Mouse (Mus musculus) brain, embryonic 14.5 days (tissue): ENCODE measurements around the gene Wnt2b. TPM values are rescaled to one million over a fixed set of nuclear protein-coding genes. Genes with fewer than 3 reads are reported as not detected.

Experiments
- DNase-seq: peaks from one replicate; pipeline ENCODE4 v3.0.0-alpha.2; 2011; ENCODE audit warnings: low read depth
- CTCF ChIP-seq: fragments of 200-500 bp; IDR thresholded peaks from 2 replicates; pipeline ENCODE4 v1.5.1; 2012; ENCODE audit warnings: inconsistent platforms, mild to moderate bottlenecking, moderate library complexity, borderline replicate concordance; ENCODE audit not compliant: insufficient read depth, insufficient read length; ENCODE audit errors: extremely low read depth
- POLR2A ChIP-seq: fragments of 200-500 bp; IDR thresholded peaks from 2 replicates; pipeline ENCODE4 v1.6.1; 2012; ENCODE audit warnings: mild to moderate bottlenecking, inconsistent platforms, borderline replicate concordance; ENCODE audit not compliant: poor library complexity, insufficient read depth, insufficient read length, severe bottlenecking; ENCODE audit errors: extremely low read depth
- polyA plus RNA-seq: library from polyadenylated mRNA; depleted of rRNA; stranded (reverse); fragments of >200 nt; gene quantifications from 2 replicates; pipeline ENCODE4 v1.2.3, GENCODE M21; 2012

The Wnt2b gene
- polyA plus RNA-seq, 1 experiment: 3.0 TPM

DNA sequence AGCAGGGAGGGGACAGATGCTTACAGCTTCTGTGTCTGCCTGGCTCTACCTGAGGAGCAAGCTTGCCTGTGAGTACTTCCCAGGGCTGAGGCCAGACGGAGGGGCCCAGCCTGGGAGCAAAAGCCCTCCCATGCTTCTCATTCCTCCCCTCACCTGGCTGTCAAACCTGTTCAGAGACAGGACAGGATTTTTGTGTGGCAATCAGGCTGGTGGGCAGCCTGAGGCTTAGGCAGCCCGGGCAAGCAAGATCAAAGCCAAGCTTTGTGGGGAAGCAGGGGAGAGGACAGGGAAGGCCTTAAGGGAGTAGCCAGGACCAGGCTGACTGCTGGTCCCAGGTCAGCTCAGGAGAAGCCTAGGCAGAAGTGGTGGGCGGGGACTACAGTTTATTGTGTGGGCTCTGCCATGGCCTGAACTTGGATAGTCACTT lies 32.7 kb upstream of the Wnt2b start:
- TF ChIP-seq CTCF (no peak), POLR2A (no peak)
- DNase-seq: no peak

- TF ChIP-seq CTCF: no peak
- no peak for TF ChIP-seq POLR2A
- DNase-seq: peak; percentile 90
These were observed 32.1 kb upstream of the Wnt2b start for GRCm38 (mm10) chr3:104993800-104994199.

DNA sequence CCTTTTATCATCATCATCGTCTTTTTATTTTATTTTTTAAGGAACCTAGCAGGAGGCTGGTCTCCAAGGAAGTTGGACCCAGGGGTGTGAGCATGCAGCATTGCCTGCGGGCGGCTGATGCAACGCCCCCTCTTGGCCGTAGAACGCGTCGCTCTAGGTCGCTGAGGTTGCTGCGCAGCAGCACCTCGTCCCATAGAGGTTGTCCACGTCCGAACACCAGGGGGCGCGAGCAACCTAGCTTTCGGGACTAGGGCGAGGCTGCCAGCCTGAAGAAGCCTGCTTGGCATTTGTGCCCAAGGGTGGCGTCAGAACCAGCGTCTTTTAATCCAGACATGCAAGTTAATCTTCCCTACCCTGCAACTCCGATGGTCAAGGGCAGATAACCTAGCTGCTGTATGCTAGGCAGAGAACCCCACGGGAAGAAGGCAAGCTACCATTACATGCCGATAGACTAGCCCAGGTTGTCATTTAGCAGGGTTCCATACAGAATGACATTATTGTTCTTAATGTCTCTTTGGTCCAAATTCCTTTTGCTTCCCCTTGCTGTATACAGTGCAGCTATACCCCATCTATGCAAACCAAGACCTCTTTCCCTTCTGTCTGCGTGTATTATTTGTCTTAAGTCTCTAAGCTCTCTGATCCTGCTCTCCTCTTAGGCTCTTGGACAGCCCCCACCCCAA lies 31.1 kb upstream of the Wnt2b start:
- TF ChIP-seq POLR2A: no peak
- TF ChIP-seq CTCF: peak; percentile 90
- peak; percentile 93 for DNase-seq

- DNase-seq: no peak
- TF ChIP-seq POLR2A (no peak), CTCF (no peak)
These were observed 30.0 kb upstream of the Wnt2b start for GRCm38 (mm10) chr3:104991703-104992102.

DNA sequence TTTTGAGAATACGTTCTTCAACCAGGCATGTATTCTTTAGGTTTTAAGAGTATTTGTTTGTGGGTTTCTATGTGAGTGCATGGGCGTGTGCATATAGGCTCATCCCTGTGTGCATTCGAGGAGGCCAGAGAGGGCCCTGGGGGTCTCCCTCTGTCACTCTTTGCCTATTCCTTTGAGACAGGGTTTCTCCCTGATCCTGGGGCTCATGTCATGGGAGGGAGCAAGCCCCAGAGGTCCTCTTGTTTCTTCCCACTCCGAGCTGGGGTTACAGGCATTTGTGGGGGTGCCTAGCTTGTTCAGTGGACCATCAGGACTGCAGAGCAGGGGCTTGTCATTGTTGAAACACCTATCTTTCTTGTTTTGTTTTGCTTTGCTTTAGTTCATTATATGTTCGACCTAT lies 26.2 kb upstream of the Wnt2b start:
- DNase-seq: no peak
- TF ChIP-seq POLR2A: no peak
- TF ChIP-seq CTCF: no peak

DNA sequence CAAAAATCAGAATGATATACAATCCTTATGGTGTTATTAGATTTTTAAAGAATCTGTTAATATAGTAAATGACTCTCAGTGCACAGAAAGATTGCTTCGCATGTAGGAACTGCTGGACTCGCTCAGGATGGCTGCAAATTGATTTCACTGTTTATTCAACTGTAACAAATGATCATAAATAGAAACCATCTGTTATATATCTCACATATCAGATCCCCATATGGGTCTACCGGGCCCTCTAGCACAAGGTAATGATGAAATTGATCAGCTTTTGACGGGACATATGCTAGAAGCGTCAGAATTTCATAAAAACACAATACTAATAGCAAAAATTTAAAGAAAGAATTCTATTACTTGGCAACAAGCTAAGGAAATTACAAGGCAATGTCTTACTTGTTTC lies 18.0 kb upstream of the Wnt2b start:
- TF ChIP-seq CTCF (no peak), POLR2A (no peak)
- peak; percentile 58 for DNase-seq

DNA sequence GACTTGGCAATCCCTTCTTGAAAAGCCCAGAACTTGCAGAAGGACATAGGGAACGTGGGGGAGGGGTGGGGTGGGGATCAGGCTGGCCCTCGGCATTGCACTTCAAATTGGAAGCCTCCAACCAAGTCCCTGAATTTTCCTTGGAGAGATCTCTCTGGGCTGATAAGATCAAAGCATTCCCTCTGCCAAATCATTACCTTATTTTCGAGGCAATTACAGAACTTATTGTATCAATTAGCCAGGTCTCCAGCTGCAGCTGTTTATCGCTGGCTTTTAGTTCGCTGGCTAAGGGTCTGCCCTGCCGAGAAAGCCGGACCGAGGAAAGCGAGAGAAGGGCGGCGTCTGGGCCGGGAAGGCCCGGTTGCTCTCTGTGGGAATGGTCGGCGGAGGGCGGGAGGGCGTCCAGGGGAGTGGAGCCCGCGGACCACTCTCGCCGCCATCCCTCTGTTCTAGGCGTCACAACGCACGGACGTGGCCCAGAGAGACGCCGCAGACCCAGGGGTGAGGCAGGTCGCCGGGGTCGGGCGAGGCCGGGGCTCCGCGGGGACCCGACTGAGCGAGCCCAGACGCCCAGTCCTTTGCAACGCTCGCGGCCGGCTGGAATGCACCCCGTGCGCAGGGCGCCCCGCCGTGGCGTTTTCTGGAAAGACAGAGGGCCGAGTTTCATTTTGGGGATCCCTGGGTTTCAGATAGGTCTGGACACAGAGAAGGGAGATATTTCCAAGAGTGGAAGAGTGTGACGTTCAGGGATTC lies 6.0 kb upstream of the Wnt2b start:
- DNase-seq: peak; percentile 70
- peak; percentile 70 for TF ChIP-seq CTCF
- TF ChIP-seq POLR2A: no peak

GRCm38 (mm10) chr3:104965991-104966554 lies 4.4 kb upstream of the Wnt2b start:
- no peak for DNase-seq
- TF ChIP-seq CTCF: no peak
- no peak for TF ChIP-seq POLR2A

GRCm38 (mm10) chr3:104965070-104965855 lies 3.5 kb upstream of the Wnt2b start:
- TF ChIP-seq POLR2A (no peak), CTCF (no peak)
- no peak for DNase-seq

- DNase-seq: no peak
- TF ChIP-seq CTCF (no peak), POLR2A (no peak)
These were observed 1.9 kb upstream of the Wnt2b start for GRCm38 (mm10) chr3:104963331-104964276.
